Mouse (Mus musculus) left cerebral cortex, postnatal 25 days (tissue): ENCODE measurements around the gene Fgd3. TPM values are rescaled to one million over a fixed set of nuclear protein-coding genes. Genes with fewer than 3 reads are reported as not detected.

Experiments used
- DNase-seq, 2 experiments: peaks; one replicate each; pipeline ENCODE4 v3.0.0; 2022; ENCODE audit warnings: low spot score in 2 of 2, mixed read lengths in 1 of 2
- intact Hi-C: fragments of 180-260 bp; cut with DNase I; formaldehyde crosslinking; loops from one replicate; pipeline ENCODE4 v1.15.1; 2025
- total RNA-seq, 2 experiments: library from RNA; stranded (reverse); gene quantifications; 2 replicates each; pipeline ENCODE4 v1.2.3; 2021

The Fgd3 gene
- total RNA-seq, 2 experiments from 2014 or later, result 6.3 to 6.8 TPM

- DNase-seq, result no peak
- intact Hi-C loops, result no loop called here
These were observed 10.6 kb downstream of the Fgd3 start for GRCm38 (mm10) chr13:49309501-49309900.

- no peak for DNase-seq
- intact Hi-C loops, result no loop called here
These were observed 11.2 kb downstream of the Fgd3 start for GRCm38 (mm10) chr13:49308861-49309403.

GRCm38 (mm10) chr13:49308206-49308605, 11.9 kb downstream of the Fgd3 start:
- DNase-seq, result no peak
- intact Hi-C loops, result no loop called here

- no peak for DNase-seq
- intact Hi-C loops, result no loop called here
These were observed 12.7 kb downstream of the Fgd3 start for GRCm38 (mm10) chr13:49307311-49307969.

GRCm38 (mm10) chr13:49306771-49307310, 13.3 kb downstream of the Fgd3 start:
- intact Hi-C loops, result no loop called here
- no peak for DNase-seq

- DNase-seq, result no peak
- intact Hi-C loops, result no loop called here
These were observed 19.3 kb downstream of the Fgd3 start for GRCm38 (mm10) chr13:49300771-49301170.

GRCm38 (mm10) chr13:49298514-49299381, 21.4 kb downstream of the Fgd3 start:
- intact Hi-C loops, result no loop called here
- DNase-seq, result no peak

GRCm38 (mm10) chr13:49296270-49296669, 23.8 kb downstream of the Fgd3 start:
- intact Hi-C loops, result no loop called here

GRCm38 (mm10) chr13:49294108-49294507, 26.0 kb downstream of the Fgd3 start:
- DNase-seq, result no peak
- intact Hi-C loops, result no loop called here

More at GRCm38 (mm10) chr13:49296270-49296669, 23.8 kb downstream of the Fgd3 start:
- no peak for DNase-seq

- DNase-seq, result no peak
- intact Hi-C loops, result no loop called here
These were observed 28.2 kb downstream of the Fgd3 start for GRCm38 (mm10) chr13:49291949-49292348.

- no peak for DNase-seq
- intact Hi-C loops, result no loop called here
These were observed 28.7 kb downstream of the Fgd3 start for GRCm38 (mm10) chr13:49291398-49291797.

GRCm38 (mm10) chr13:49287224-49287623, 32.9 kb downstream of the Fgd3 start:
- no peak for DNase-seq
- intact Hi-C loops, result no loop called here

- intact Hi-C loops, result no loop called here
- no peak for DNase-seq
These were observed 33.4 kb downstream of the Fgd3 start for GRCm38 (mm10) chr13:49286750-49287149.

GRCm38 (mm10) chr13:49283686-49284085, 36.4 kb downstream of the Fgd3 start:
- intact Hi-C loops, result no loop called here
- DNase-seq, result peak; percentile 24 to 65

GRCm38 (mm10) chr13:49282168-49282567, 37.9 kb downstream of the Fgd3 start:
- intact Hi-C loops, result no loop called here
- DNase-seq, result no peak

- intact Hi-C loops, result no loop called here
- DNase-seq, result peak; percentile 18 to 68
These were observed 48.0 kb downstream of the Fgd3 start for GRCm38 (mm10) chr13:49271831-49272765.

- DNase-seq, result no peak
- intact Hi-C loops, result no loop called here
These were observed 49.6 kb downstream of the Fgd3 start for GRCm38 (mm10) chr13:49270500-49270899.

GRCm38 (mm10) chr13:49267645-49268044, 52.5 kb downstream of the Fgd3 start:
- no peak for DNase-seq
- intact Hi-C loops, result no loop called here

GRCm38 (mm10) chr13:49260036-49260722, 59.9 kb downstream of the Fgd3 start:
- DNase-seq, result no peak
- intact Hi-C loops, result no loop called here
